Mouse (Mus musculus): ENCODE data around the gene Tnfaip1. TPM values are rescaled to one million over a fixed set of nuclear protein-coding genes. Genes with fewer than 3 reads are reported as not detected.

Tnfaip1 gene
- polyA plus RNA-seq, 2 experiments, result 6.7 to 12.6 TPM

GRCm38 (mm10) chr11:78488168-78488567 is 48.0 kb downstream of the Tnfaip1 start:
- 1% methylated on average over 8 of the region's 8 CpGs for WGBS (ENCODE audit: insufficient replicate concordance)
- no peak overlapping the region for H3K9ac ChIP-seq (replicated peaks)
- no peaks in the 10 kb centered on the region for H3K36me3 ChIP-seq (replicated peaks; ENCODE audit: control insufficient read depth, insufficient read depth, low read depth)
- no peak overlapping the region for H3K4me3 ChIP-seq (ENCODE audit: insufficient read depth in 1 of 2, low read depth in 2 of 2, low read length in 2 of 2)
- H3K27me3 ChIP-seq (ENCODE audit: control insufficient read depth, insufficient read depth, low read length), result peaks cover 42% of the 10 kb centered on the region
- no peak overlapping the region for H3K27ac ChIP-seq
- no peaks in the 10 kb centered on the region for H3K4me1 ChIP-seq (replicated peaks; ENCODE audit: control insufficient read depth in 2 of 2, insufficient read depth in 2 of 2, low read length in 1 of 2)
- TF ChIP-seq CTCF (IDR thresholded peaks at IDR 0.05; ENCODE audit: low read depth) (peak; percentile 87), EP300 (IDR thresholded peaks at IDR 0.05; ENCODE audit: low read depth) (no peak)
- no peak overlapping the region for H3K4me2 ChIP-seq (ENCODE audit: low read depth)
- H3K9me3 ChIP-seq (ENCODE audit: control insufficient read depth, low read length), result no peaks in the 10 kb centered on the region
- ATAC-seq (ENCODE audit: insufficient read depth) (no peak), DNase-seq (ENCODE audit: low read depth in 3 of 3, low spot score in 3 of 3) (no peak)

- ATAC-seq (ENCODE audit: insufficient read depth), result no peak
- H3K4me1 ChIP-seq (replicated peaks; ENCODE audit: control insufficient read depth in 2 of 2, insufficient read depth in 2 of 2, low read length in 1 of 2), result no peaks in the 10 kb centered on the region
- H3K9ac ChIP-seq (replicated peaks), result no peak overlapping the region
- DNase-seq (ENCODE audit: low read depth in 3 of 3, low spot score in 3 of 3), result no peak
- H3K4me3 ChIP-seq (ENCODE audit: insufficient read depth in 1 of 2, low read depth in 2 of 2, low read length in 2 of 2), result no peak overlapping the region
- H3K36me3 ChIP-seq (replicated peaks; ENCODE audit: control insufficient read depth, insufficient read depth, low read depth), result no peaks in the 10 kb centered on the region
- no peak for TF ChIP-seq CTCF (IDR thresholded peaks at IDR 0.05; ENCODE audit: low read depth)
- TF ChIP-seq EP300 (IDR thresholded peaks at IDR 0.05; ENCODE audit: low read depth), result no peak
- no peak overlapping the region for H3K4me2 ChIP-seq (ENCODE audit: low read depth)
- peaks cover 18% of the 10 kb centered on the region for H3K27me3 ChIP-seq (ENCODE audit: control insufficient read depth, insufficient read depth, low read length)
- H3K9me3 ChIP-seq (ENCODE audit: control insufficient read depth, low read length), result no peaks in the 10 kb centered on the region
- 37% methylated on average over 7 of the region's 7 CpGs for WGBS (ENCODE audit: insufficient replicate concordance)
- no peak overlapping the region for H3K27ac ChIP-seq
Observed at GRCm38 (mm10) chr11:78483639-78484038, 52.5 kb downstream of the Tnfaip1 start.

GRCm38 (mm10) chr11:78475289-78475688 is 60.8 kb downstream of the Tnfaip1 start:
- TF ChIP-seq CTCF (IDR thresholded peaks at IDR 0.05; ENCODE audit: low read depth) (no peak), EP300 (IDR thresholded peaks at IDR 0.05; ENCODE audit: low read depth) (no peak)
- Histone ChIP-seq H3K36me3 (replicated peaks; ENCODE audit: control insufficient read depth, insufficient read depth, low read depth) (no peaks in the 10 kb centered on the region), H3K27ac (no peak overlapping the region), H3K9ac (replicated peaks) (no peak overlapping the region), H3K4me2 (ENCODE audit: low read depth) (no peak overlapping the region), H3K9me3 (ENCODE audit: control insufficient read depth, low read length) (no peaks in the 10 kb centered on the region), H3K27me3 (ENCODE audit: control insufficient read depth, insufficient read depth, low read length) (no peaks in the 10 kb centered on the region), H3K4me3 (ENCODE audit: insufficient read depth in 1 of 2, low read depth in 2 of 2, low read length in 2 of 2) (no peak overlapping the region), H3K4me1 (replicated peaks; ENCODE audit: control insufficient read depth in 2 of 2, insufficient read depth in 2 of 2, low read length in 1 of 2) (no peaks in the 10 kb centered on the region)
- 31% methylated on average over 3 of the region's 3 CpGs for WGBS (ENCODE audit: insufficient replicate concordance)
- no peak for DNase-seq (ENCODE audit: low read depth in 3 of 3, low spot score in 3 of 3)
- no peak for ATAC-seq (ENCODE audit: insufficient read depth)

Other genes starting within 250 kb of the Tnfaip1 start
- 0.17 and 0.25 TPM in 2 replicates for gene BC030499, start 245.5 kb downstream of the Tnfaip1 start, polyA plus RNA-seq (2012; rRNA removed)
- 0.06 TPM in 1 of 2 replicates, not detected in the other for gene BC030499, start 245.5 kb downstream of the Tnfaip1 start, polyA plus RNA-seq (2014; fragmentation: Nextera tagmentation; extraction: Ambion mirVana)
- 27.8 and 39.7 TPM in 2 replicates for gene Spag5, start 234.8 kb downstream of the Tnfaip1 start, polyA plus RNA-seq (2012; rRNA removed)
- gene Spag5, start 234.8 kb downstream of the Tnfaip1 start, polyA plus RNA-seq (2014; fragmentation: Nextera tagmentation; extraction: Ambion mirVana), result 27.6 and 31.5 TPM in 2 replicates
- gene Aldoc, start 213.4 kb downstream of the Tnfaip1 start, polyA plus RNA-seq (2012; rRNA removed), result 4.2 TPM in 2 replicates
- 6.0 and 6.6 TPM in 2 replicates for gene Aldoc, start 213.4 kb downstream of the Tnfaip1 start, polyA plus RNA-seq (2014; fragmentation: Nextera tagmentation; extraction: Ambion mirVana)
- 19.6 and 22.0 TPM in 2 replicates for gene Pigs, start 207.9 kb downstream of the Tnfaip1 start, polyA plus RNA-seq (2012; rRNA removed)
- 23.5 and 26.1 TPM in 2 replicates for gene Pigs, start 207.9 kb downstream of the Tnfaip1 start, polyA plus RNA-seq (2014; fragmentation: Nextera tagmentation; extraction: Ambion mirVana)
- gene Unc119, start 192.8 kb downstream of the Tnfaip1 start, polyA plus RNA-seq (2012; rRNA removed), result 33.5 and 40.3 TPM in 2 replicates
- 20.9 and 25.2 TPM in 2 replicates for gene Unc119, start 192.8 kb downstream of the Tnfaip1 start, polyA plus RNA-seq (2014; fragmentation: Nextera tagmentation; extraction: Ambion mirVana)
- not detected in 2 replicates for gene Foxn1, start 149.8 kb downstream of the Tnfaip1 start, polyA plus RNA-seq (2012; rRNA removed)
- gene Foxn1, start 149.8 kb downstream of the Tnfaip1 start, polyA plus RNA-seq (2014; fragmentation: Nextera tagmentation; extraction: Ambion mirVana), result not detected in 2 replicates
- 0.02 TPM in 2 replicates for gene Slc13a2, start 114.1 kb downstream of the Tnfaip1 start, polyA plus RNA-seq (2012; rRNA removed)
- not detected in 2 replicates for gene Slc13a2, start 114.1 kb downstream of the Tnfaip1 start, polyA plus RNA-seq (2014; fragmentation: Nextera tagmentation; extraction: Ambion mirVana)
- gene Slc46a1, start 70.6 kb downstream of the Tnfaip1 start, polyA plus RNA-seq (2012; rRNA removed), result 3.7 and 4.9 TPM in 2 replicates
- 5.0 and 5.8 TPM in 2 replicates for gene Slc46a1, start 70.6 kb downstream of the Tnfaip1 start, polyA plus RNA-seq (2014; fragmentation: Nextera tagmentation; extraction: Ambion mirVana)
- gene Sarm1, start 38.6 kb downstream of the Tnfaip1 start, polyA plus RNA-seq (2012; rRNA removed), result 0.09 and 0.22 TPM in 2 replicates
- gene Sarm1, start 38.6 kb downstream of the Tnfaip1 start, polyA plus RNA-seq (2014; fragmentation: Nextera tagmentation; extraction: Ambion mirVana), result 0.14 and 0.15 TPM in 2 replicates
- gene Vtn, start 37.2 kb downstream of the Tnfaip1 start, polyA plus RNA-seq (2012; rRNA removed), result 350 and 403 TPM in 2 replicates
- 353 and 424 TPM in 2 replicates for gene Vtn, start 37.2 kb downstream of the Tnfaip1 start, polyA plus RNA-seq (2014; fragmentation: Nextera tagmentation; extraction: Ambion mirVana)
- 0.18 and 0.28 TPM in 2 replicates for gene Sebox, start 32.9 kb downstream of the Tnfaip1 start, polyA plus RNA-seq (2012; rRNA removed)
- gene Sebox, start 32.9 kb downstream of the Tnfaip1 start, polyA plus RNA-seq (2014; fragmentation: Nextera tagmentation; extraction: Ambion mirVana), result 0.35 and 0.39 TPM in 2 replicates
- gene Tmem199, start 24.2 kb downstream of the Tnfaip1 start, polyA plus RNA-seq (2012; rRNA removed), result 10.6 and 14.5 TPM in 2 replicates
- gene Tmem199, start 24.2 kb downstream of the Tnfaip1 start, polyA plus RNA-seq (2014; fragmentation: Nextera tagmentation; extraction: Ambion mirVana), result 20.6 and 22.1 TPM in 2 replicates
- gene Poldip2, start 24.1 kb downstream of the Tnfaip1 start, polyA plus RNA-seq (2012; rRNA removed), result 24.1 and 28.2 TPM in 2 replicates
- 55.6 and 57.2 TPM in 2 replicates for gene Poldip2, start 24.1 kb downstream of the Tnfaip1 start, polyA plus RNA-seq (2014; fragmentation: Nextera tagmentation; extraction: Ambion mirVana)
- gene Ift20, start within 50 bp of the Tnfaip1 start, polyA plus RNA-seq (2012; rRNA removed), result 29.2 and 41.7 TPM in 2 replicates
- 73.9 and 77.8 TPM in 2 replicates for gene Ift20, start within 50 bp of the Tnfaip1 start, polyA plus RNA-seq (2014; fragmentation: Nextera tagmentation; extraction: Ambion mirVana)
- gene Tmem97, start 14.4 kb upstream of the Tnfaip1 start, polyA plus RNA-seq (2012; rRNA removed), result 34.2 and 42.3 TPM in 2 replicates
- 99.5 and 116 TPM in 2 replicates for gene Tmem97, start 14.4 kb upstream of the Tnfaip1 start, polyA plus RNA-seq (2014; fragmentation: Nextera tagmentation; extraction: Ambion mirVana)
- gene Nlk, start 161.0 kb upstream of the Tnfaip1 start, polyA plus RNA-seq (2012; rRNA removed), result 4.4 and 4.7 TPM in 2 replicates
- gene Nlk, start 161.0 kb upstream of the Tnfaip1 start, polyA plus RNA-seq (2014; fragmentation: Nextera tagmentation; extraction: Ambion mirVana), result 3.2 and 5.3 TPM in 2 replicates
- gene Ccnq, start 215.4 kb upstream of the Tnfaip1 start, polyA plus RNA-seq (2012; rRNA removed), result 18.3 and 21.0 TPM in 2 replicates
- gene Ccnq, start 215.4 kb upstream of the Tnfaip1 start, polyA plus RNA-seq (2014; fragmentation: Nextera tagmentation; extraction: Ambion mirVana), result 19.8 and 20.0 TPM in 2 replicates